In genomic region chr10:116267434-116267822, GRCm38 (mm10) we compare ENCODE assay signal across 12 mouse cellular contexts. TPM values are rescaled to one million over a fixed set of nuclear protein-coding genes. Genes with fewer than 3 reads are reported as not detected.
A peak's percentile ranks its signal among the peaks of the same experiment; 100 is the strongest.
DNase-seq lines count a peak whose midpoint lies in the region; ATAC-seq lines count a peak whose summit lies in the region.
"Had no signal": no experiment of that assay in that cellular context is flagged by ENCODE, and none has a peak within 500 bp of the region (broad histone marks: within the 10 kb centered on the region; RNA-seq: fewer than 3 reads in every experiment).

No protein-coding gene starts in this region.

- H3K9me3 ChIP-seq in heart, embryonic 12.5 days (replicated peaks) = no peaks in the 10 kb centered on the region
- H3K9me3 ChIP-seq in heart, embryonic 16.5 days (replicated peaks; ENCODE audit: control insufficient read depth, low read length) = no peaks in the 10 kb centered on the region
- H3K9me3 ChIP-seq: embryonic facial prominence, embryonic 15.5 days; neural tube, embryonic 12.5 days had no signal

- DNase-seq in heart, adult 8-10 months (ENCODE audit: low spot score) = no peak
- peak; percentile 26 for DNase-seq in Muller cell, postnatal 12 days (ENCODE audit: inconsistent ontology term)
- DNase-seq in kidney, postnatal 14 days = peak; percentile 83
- DNase-seq in right cerebral cortex, postnatal 4 days = no peak
- DNase-seq in T-cell, adult 2 months (ENCODE audit: low spot score) = no peak
- no peak for DNase-seq in embryo, embryonic 11 days
- DNase-seq: cerebellum, adult 9-11 months had no signal

- no peak for ATAC-seq in heart, embryonic 12.5 days (ENCODE audit: insufficient number of reproducible peaks, low FRiP score)
- no peak for ATAC-seq in heart, embryonic 16.5 days (replicated peaks; ENCODE audit: extremely low read depth, insufficient read depth, low FRiP score)
- ATAC-seq: CD4-positive, CD25-positive, alpha-beta regulatory T cell, adult 4 months had no signal

- no peak overlapping the region for H3K4me3 ChIP-seq in heart, embryonic 12.5 days
- no peak overlapping the region for H3K4me3 ChIP-seq in heart, embryonic 16.5 days (ENCODE audit: low read length)
- H3K4me3 ChIP-seq: embryonic facial prominence, embryonic 15.5 days; neural tube, embryonic 12.5 days had no signal

- H3K4me2 ChIP-seq in heart, embryonic 12.5 days = peak overlapping the region; percentile 1; the same call in 1 of the 2 replicates
- no peak overlapping the region for H3K4me2 ChIP-seq in heart, embryonic 16.5 days (ENCODE audit: low read depth, low read length)
- H3K4me2 ChIP-seq: embryonic facial prominence, embryonic 15.5 days; neural tube, embryonic 12.5 days had no signal

- no peaks in the 10 kb centered on the region for H3K27me3 ChIP-seq in heart, embryonic 12.5 days (replicated peaks)
- H3K27me3 ChIP-seq in heart, embryonic 16.5 days (ENCODE audit: control insufficient read depth, insufficient read depth, low read length) = no peaks in the 10 kb centered on the region
- H3K27me3 ChIP-seq: embryonic facial prominence, embryonic 15.5 days; neural tube, embryonic 12.5 days had no signal

- H3K36me3 ChIP-seq in heart, embryonic 12.5 days = no peaks in the 10 kb centered on the region
- H3K36me3 ChIP-seq in heart, embryonic 16.5 days (ENCODE audit: control insufficient read depth, insufficient read depth) = no peaks in the 10 kb centered on the region
- H3K36me3 ChIP-seq: embryonic facial prominence, embryonic 15.5 days; neural tube, embryonic 12.5 days had no signal

- peak overlapping the region; percentile 78 for H3K27ac ChIP-seq in heart, embryonic 12.5 days (ENCODE audit: poor library complexity, severe bottlenecking)
- peak overlapping the region; percentile 72 for H3K27ac ChIP-seq in heart, embryonic 16.5 days (ENCODE audit: low read length)
- H3K27ac ChIP-seq: embryonic facial prominence, embryonic 15.5 days; neural tube, embryonic 12.5 days had no signal

- no peak overlapping the region for H3K9ac ChIP-seq in heart, embryonic 12.5 days
- no peak overlapping the region for H3K9ac ChIP-seq in heart, embryonic 16.5 days (ENCODE audit: low read length)
- H3K9ac ChIP-seq: embryonic facial prominence, embryonic 15.5 days; neural tube, embryonic 12.5 days had no signal

- peaks cover 49% of the 10 kb centered on the region for H3K4me1 ChIP-seq in heart, embryonic 12.5 days (replicated peaks)
- H3K4me1 ChIP-seq in heart, embryonic 16.5 days (ENCODE audit: control insufficient read depth, insufficient read depth, low read length) = peaks cover 13% of the 10 kb centered on the region
- H3K4me1 ChIP-seq: embryonic facial prominence, embryonic 15.5 days; neural tube, embryonic 12.5 days had no signal

- 25% methylated on average over 4 of the region's 4 CpGs for WGBS in heart, embryonic 12.5 days
- whole genome bisulfite sequencing in heart, embryonic 16.5 days = 23% methylated on average over 4 of the region's 4 CpGs

RNA-seq across cellular contexts. Expression of gene Ptprb, which starts 7.9 kb away (rescaled TPM):
- polyA plus RNA-seq in heart, embryonic 12.5 days (2016; fragmentation: Nextera tagmentation; extraction: Ambion mirVana) = 11.1 and 14.6 TPM in 2 replicates
- total RNA-seq in heart, adult 8-10 months (2022) = 10 to 100 TPM; 49.9 to 68.0 (median 60.9) TPM
- 5.4 and 8.2 TPM in 2 replicates for polyA plus RNA-seq in heart, embryonic 16.5 days (2015; fragmentation: Nextera tagmentation; extraction: Ambion mirVana)
- polyA plus RNA-seq: CD4-positive, CD25-positive, alpha-beta regulatory T cell, adult 4 months had no signal

Comparison
In these comparisons a context has a peak if more than half of its experiments do, and no peak if none do; other contexts are left out.
1. DNase-seq: peak in Muller cell, postnatal 12 days (single experiment) and kidney, postnatal 14 days (single experiment); none in heart, adult 8-10 months (single experiment), right cerebral cortex, postnatal 4 days (single experiment), T-cell, adult 2 months (single experiment) and embryo, embryonic 11 days (single experiment).